Mouse (Mus musculus) kidney, postnatal 25 days (tissue): ENCODE results near the gene Mical3.

Experiments
- DNase-seq, 2 experiments: peaks; one replicate each; pipeline ENCODE4 v3.0.0; 2021; ENCODE audit warnings: mixed read lengths in 2 of 2

Mical3 gene

DNA sequence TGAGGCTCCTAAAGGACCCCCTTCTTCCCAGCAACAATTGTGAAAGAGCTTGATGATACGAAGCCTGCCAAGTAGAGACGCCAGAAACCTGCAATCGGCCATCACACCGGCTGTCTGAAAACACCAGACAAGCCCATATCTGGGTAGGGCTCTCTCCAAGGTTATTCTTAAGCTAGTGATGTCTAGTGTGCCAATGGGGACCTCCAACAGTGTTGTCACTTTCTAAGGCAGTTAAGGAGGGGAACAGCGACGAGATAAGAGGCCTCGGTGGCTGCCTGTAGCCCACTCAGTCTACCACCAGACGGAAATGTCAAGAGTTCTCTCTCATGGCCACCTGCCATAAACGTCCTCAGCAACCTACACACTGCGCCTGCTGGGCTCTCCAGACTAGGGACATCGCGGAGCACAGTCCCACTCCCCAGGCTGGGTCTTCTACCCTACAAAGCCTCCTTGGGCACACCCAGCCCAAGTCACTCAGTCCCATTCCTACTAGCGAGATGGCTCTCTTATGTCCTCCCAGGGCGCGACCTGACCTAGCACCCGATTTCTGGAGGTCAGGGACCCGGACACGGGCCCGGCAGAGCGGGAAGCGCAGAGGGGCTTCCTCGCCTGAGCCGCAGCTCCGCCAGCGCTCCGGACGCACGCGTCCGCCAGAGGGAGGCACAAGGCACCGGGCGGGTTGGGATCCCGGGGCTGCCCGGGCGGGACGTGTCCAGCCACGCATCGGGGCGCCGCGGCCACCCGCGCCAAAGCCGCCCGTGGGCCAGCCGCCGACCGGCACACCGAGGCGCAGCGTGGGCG is 21.4 kb downstream of the Mical3 start:
- DNase-seq, result peak in 1 of 2 experiments; percentile 57

DNA sequence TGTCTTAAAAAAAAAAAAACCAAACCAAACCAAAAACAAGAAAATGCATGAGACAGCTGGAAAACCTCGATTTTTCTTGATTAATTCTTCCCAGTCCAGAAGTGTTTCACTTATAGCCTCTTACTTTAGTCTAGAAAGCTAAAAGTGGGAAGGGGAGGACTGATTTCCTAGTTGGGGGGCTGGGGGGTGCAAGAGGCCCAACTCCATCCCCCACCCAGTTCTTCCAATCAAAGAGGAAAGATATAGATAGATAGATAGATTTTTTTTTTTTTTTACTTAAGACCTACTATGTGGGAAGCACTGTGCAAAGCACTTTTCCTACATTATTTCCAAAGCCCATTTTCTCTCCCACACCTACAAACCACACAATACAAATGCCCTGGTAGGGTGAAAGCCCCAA is 22.7 kb downstream of the Mical3 start:
- no peak for DNase-seq

DNA sequence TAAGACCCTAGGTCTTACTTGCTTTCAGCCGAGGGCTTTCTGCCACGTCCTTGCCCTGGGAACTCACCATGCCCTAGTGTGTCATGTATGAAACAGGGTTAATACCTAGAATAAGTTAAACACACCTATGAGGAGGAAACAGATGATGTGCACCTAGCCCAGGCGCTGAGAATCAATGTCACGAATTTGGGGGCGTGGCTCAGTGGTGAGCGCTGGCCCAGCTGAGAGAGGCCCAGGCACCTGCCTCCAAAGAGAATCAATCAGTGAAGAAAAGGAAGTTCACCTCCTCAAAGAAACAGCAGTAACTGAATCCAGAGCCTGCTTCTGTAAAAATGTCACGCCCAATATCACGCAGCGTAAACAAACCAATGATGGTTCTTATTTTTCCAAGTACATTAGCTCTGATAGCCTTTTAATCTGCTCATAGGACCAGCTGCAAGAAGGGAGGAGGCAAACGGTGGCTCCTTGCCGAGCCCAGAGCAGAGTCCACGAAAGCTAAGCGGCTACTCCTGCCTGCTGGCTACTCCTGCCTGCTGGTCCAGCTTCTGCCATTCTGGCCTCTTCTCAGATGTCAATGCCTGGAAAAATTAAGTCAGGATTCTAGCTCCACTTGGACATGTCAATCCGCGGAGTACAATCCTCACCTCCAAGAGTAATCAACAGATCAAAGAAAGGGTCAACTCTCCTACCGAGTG is 23.9 kb downstream of the Mical3 start:
- peak; percentile 71 to 84 for DNase-seq

DNA sequence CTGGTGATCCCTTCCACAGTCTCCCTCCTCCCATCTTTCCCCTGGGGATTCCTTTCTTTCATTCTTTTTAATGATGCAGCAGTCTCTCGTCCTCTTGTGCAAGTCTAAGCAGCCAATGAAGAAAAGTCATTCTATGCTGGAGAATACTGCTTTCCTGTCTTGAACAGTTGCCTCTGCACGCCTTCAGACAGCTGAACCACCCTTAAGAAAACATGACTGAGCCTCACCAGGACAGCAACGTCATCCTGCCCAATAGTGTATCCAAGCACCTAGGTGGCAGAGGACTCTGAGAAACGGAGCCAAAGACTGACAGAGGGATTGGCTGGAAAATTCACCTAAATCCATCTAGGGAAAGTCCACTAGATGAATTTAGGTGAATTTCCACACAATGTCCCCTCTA is 25.1 kb downstream of the Mical3 start:
- no peak for DNase-seq

DNA sequence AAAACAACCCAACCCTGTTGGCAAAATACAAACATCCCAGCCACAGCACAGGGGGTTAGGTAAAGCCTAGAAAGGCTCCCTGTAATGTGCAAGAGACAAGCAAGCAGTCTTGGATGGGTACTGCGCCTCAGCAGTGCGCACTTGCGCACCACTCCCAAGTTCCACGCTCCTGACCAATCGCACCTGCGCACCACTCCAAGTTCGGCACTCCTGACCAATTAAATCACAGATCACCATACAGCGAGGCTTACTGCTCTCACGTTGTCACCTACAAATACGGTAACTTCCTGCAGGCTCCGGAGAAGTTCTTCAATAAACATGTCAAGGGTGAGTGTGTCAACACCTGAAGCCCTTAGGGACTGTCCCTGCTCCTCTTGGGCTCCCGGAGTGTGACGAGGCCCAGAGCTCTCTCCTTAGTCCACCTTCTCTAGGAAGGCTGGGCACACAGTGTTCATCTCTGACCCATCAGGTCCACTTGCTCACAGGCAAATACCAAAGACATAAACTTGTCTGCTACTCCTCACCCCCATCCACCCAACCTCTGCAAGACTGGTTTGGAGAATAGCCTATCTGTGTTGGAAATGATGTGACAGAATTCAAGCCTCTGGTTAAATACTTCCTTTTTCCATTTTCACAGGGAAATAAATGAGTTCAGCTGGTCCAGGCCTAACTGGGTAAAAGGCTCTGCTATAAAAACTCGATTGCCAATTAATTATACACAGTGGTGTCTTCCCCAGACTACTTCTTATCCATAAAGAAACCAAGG is 27.2 kb downstream of the Mical3 start:
- DNase-seq, result no peak

DNA sequence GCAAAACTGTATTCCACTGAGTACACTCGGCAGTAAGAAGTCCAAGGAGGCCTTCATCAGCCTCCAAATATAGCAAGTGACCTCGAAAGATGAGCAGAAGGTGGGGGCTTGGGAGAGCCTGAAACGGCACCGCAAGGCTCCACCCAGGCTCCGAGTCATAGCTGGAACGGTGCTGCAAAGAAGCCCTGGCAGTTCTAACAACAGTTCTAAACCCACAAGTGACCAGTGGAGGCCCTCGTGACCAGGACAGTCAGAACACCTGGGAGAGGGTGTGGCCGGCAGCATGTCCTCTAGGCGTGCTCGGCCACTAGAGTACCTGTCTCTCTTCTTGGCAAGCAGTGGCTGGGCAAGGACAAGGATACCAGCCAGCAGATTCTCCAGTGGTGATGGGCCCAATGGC is 27.9 kb downstream of the Mical3 start:
- no peak for DNase-seq

DNA sequence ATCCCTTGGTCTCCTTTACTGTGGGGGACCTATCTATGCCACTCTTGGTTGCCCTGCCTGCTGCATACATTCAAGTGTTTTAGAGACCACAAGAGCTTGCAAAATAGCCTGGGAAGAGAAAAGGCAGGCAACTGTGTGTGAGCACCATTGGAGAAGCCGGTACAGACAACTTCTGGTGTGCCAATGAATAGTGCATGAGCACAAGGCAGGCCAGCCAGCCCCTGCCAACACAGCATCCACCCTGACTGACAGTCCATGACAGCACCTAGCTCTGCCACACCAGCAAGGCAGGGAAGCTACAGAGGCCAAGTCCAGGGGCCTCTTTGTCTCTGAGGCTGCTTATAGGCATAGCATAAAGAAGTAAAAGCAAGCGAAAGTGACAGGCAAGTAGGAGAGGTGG is 28.7 kb downstream of the Mical3 start:
- DNase-seq, result no peak

DNA sequence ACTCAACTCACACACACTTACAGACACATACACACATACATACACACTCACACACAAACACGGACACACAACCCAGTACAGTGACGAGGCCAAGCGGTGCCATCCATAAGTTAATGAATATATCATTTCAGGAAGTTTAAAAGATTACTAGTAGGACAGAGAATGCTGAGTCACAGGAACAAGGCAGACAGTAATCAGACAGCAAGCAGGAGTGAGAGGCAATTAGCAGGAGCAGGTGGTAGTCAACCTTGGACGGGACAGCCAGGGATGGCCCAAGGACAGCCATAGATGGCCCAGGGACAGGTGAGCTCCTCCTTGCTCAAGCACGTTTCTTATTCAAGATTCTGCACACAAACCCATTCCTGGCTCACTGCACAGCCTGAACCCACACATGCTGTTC is 29.6 kb downstream of the Mical3 start:
- no peak for DNase-seq

DNA sequence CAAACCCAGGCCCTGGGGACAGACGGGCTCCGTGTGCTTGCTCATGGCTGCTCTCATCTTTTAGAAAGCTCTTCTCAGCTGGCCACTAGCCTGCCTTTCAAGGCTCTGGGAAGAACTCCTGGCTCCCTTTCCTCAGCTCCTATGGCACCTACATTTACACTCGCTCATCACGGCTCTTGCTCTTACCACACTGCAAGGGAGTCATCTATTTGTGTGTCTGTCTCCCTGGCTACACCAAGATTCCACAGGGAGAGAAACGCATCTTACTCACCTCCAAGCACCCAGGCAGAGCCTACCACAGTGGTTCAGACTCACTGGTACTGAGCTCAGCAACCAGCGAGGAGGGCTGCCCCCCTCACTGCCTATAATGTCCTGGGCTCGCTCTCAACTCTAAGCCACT is 31.0 kb downstream of the Mical3 start:
- no peak for DNase-seq

DNA sequence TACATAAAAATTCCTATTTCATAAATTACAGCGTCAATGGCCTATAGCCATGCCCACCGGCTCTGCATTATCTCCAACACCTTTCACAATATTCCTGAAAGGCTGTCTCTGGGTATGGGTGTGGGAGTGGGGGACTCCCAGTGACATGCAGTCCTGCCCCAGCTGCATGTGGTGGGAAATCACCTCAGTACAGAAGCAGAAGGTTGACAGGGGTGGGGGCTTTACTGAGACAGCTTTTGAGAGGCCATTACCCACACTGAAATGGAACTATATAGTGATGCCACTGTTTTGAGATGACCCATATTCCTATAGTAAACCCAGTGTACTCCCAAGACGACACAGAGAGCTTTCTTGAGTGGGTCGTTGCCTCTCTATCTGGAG is 31.6 kb downstream of the Mical3 start:
- no peak for DNase-seq

DNA sequence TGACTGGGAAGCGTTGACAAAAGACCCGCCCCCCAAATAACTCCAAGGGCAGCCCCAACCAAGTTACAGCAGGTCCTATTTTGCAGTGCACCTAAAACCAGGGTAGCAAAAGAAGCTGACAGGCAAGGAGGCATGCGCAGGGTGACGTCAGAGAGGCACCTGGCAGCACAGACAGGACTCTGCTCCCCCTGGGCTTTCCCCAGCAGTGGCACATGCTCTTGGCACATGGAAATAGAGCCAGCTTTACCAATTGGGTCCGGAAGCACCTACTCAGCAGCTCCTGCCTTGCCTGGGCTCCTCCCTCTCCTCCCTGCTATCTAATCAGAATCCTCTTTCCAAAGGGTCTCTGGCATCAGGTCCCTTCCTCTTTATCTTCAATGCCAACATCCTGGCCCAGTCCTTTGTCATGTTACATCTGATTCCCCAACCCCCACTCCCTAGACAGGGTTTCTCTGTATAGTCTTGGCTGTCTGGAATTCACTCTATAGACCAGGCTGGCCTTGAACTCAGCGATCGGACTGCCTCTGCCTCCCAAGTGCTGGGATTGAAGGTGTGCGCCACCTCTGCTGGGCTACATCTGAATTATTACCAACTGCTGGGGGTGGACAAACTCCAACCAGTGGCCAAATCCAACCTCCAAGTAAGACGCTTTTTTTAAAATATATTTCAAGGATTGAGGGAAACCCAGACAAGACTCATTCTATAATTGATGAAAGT is 32.1 kb downstream of the Mical3 start:
- peak in 1 of 2 experiments; percentile 73 for DNase-seq

DNA sequence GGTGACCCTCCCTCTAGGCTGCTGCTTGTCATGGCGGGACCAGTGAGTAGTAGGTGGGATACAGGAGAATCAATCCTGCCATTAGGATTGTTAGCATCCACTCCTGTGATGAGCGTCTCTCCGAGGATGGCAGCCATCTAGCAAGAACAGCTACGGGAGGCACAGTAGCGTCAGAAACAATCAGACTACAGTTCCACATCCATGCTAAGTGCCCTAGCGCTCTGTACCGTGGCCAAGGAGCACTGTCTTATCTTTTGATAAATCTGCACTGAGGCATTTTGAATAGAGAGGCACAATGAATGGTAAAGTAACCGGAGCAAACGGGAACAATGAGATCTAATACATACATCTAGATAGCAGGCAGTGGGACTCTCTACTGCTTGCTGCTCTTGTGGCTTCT is 32.7 kb downstream of the Mical3 start:
- no peak for DNase-seq

DNA sequence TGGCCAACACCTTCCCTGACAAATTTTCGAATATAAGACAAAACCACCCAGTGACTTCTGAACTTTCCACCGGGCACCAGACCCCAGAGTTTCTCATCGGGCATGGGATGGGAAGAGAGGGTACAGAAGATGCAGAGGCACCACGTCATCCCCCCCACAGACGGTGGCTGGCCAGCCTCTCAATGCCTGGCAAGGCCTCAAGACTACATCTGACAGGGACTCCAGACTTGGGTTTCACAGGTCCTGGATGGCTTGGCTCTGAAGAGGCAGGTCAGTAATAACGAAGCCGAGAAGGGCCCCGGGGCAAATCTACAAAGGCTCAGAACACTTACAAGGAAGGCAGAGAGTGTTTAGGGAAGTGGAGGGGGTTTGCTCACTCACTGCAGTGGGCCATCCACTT is 33.9 kb downstream of the Mical3 start:
- DNase-seq, result no peak

DNA sequence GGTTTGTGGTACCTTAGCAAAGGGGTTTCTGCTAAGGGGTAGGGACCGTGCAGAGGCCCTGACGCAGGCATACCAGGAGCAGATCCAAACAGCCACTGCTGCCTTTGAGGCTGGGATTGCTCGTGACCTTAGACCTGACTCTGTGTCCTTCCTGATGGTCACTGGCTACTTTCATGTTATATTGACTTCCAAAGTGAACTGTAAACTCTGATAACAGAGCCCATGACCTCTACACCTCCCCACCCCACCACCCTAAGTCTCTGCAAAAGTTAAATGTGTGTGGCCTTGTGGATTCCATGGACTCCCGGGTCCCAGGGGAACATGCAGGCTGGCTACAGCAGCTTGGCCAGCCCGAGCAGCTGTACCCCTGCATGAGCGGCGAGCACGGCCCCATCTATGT is 34.4 kb downstream of the Mical3 start:
- DNase-seq, result no peak

DNA sequence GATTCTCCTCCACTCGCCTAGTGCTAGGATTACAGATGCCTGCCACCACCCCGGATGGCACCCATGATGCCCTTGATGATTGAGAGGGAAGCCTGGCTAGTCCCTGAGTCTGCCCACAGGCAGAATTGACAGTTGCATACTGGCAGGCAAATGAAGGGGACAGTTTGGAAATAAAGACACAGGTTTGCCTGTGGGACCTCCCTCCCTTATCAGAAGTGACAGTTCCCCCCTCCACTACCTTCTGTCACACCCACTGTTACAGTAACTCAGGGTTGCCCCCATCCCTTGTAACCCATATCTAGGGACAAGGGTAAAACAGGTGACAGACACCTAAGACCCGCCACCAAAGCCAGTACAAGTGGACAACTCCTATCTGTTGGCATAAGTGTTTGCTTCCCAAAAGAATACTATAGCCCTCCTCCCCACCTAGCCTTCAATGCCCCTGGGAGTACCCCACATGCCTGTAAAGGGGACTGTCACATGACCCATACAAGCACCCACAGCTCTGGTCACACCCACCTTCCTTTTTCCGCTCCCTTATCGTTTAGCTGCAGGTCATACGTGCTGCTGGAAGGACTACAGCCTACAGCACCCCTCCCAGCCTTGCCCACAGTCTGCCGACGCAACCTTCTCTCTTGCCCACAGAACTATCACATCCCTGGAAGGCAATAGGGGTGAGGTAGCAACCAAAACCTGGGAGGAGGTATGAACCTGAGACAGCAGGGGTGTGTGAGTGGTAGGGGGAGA is 37.0 kb downstream of the Mical3 start:
- DNase-seq, result no peak

DNA sequence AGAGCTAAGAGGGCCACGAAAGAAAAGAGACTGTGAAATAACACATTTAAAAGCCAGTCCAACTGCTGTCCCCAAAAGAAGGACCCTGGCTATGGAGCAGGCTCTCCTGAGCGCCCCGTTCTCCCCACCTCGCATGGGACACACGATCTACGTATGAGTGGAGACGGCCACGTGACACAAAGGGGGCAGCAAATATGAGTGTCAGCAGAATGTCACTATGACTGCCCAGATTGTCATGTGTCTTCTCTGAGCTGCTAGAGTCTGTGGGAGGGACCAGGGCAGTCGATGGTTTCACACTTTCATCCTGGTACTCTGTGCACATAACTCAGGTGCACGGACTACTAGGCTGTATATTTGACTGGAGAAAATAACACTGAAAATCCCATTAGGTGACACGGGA is 40.0 kb downstream of the Mical3 start:
- no peak for DNase-seq

DNA sequence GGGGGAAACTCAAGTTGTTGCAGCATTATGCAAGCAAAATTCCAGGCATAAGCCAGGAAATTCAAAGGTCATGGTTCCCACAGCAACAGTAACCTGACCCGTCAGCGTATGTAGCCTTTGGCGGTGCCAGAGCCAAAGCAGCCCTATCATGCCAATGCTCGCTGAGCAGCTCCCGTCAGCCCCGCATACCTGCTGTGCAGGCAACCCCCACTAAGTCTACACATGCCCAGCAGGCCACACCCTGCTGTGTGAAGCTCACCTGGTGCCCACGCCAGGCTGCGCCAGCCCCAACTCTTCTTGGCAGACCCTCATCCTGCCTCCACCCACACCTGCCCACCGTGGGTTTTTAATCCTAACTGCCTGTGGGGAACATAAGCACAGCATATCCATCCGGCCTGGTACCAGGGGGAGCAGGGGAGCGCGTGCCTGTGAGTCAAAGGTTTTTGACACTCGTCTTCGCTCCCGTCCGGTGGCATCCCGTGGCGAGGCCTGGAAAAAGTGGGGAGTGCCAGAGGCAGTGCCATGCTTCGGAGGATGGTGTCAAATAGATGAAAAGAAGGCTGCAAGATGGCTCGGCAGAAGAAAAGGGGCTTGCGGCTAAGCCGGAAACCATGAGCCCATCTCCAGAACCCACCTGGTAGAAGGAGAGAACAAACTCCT is 43.1 kb downstream of the Mical3 start:
- DNase-seq, result peak; percentile 83 to 95

DNA sequence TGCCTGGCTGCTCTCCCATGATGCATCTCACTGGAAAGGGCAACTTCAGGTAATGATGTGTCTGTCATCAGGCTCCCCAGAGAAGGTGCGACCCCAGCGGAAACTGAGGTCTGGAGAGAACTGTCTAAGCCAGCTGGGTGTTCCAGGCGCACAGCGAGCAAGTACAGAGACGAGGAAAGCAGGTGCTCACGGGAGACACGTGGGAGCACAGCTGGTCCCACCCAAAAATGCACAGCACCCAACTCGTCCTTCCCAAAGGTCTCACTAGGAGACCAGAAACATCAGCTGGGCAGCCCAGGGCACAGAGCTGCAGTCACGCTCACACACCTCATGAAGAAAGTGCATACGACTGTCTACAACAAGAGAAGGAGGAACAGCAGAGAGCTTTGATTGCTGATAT is 43.7 kb downstream of the Mical3 start:
- peak in 1 of 2 experiments; percentile 69 for DNase-seq

DNA sequence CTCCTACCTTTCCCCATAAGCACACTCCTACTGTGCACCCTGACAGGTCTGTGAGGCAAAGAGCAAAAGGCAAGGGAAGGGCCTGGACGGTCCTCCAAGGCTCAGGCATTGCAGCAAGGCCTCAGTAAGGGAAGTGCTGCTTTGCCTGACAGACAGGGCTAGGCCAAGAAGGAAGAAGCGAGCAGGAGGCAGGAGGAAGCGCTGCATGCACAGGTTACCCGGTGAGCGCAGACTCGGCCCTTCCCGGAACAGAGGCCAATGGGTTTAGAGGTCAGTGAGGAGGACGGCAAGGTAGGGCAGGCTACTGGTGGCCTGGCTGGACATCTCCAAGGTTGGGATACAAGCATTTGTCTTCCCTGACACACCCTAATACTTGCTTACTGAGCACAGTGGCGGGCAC is 44.6 kb downstream of the Mical3 start:
- DNase-seq, result peak in 1 of 2 experiments; percentile 69

DNA sequence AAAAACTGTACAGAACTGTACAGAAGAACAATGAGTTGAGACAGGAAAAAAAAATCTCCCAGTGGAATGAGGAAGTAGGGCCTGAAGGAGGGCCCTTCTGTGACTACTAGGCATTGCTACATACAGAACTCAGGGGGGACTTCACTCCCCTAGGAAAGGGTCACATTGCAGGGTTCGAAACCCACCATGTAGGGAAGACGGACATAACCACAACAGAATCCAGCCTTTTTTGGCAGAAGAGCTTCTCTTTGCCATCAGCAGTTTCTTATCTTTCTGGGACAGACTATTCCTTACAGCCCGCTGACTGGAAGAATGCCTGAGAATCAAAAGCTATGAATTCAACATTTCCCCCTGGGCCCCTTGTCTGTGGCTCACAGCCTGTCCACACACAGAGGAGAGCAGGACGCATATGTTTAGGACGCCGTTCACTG is 46.7 kb downstream of the Mical3 start:
- no peak for DNase-seq

DNA sequence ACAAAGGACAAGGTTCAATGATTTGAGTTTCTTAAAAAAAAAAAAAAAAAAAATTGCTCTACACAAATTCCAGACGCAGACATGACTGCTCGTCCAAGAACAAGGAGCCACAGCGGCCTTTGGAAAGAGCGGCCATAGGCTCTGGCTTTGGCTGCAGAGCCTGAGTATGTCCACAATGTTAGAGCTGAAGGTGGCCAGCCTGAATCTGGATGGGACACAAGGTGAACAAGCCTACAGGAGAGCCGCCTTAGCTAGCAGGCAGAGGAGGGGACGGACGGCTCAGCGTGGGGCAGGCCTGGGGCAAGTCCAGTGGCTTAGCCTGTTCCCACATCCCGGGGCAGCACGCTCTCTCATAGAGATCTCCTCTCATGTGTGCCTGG is 48.7 kb downstream of the Mical3 start:
- DNase-seq, result peak in 1 of 2 experiments; percentile 63
